Mouse (Mus musculus) right cerebral cortex, postnatal 14 days (tissue): ENCODE results near the gene Vmn1r171.
"Not testable (repeated sequence)": the region's sequence is repeated elsewhere in the genome, so short reads cannot be mapped to it uniquely, and the experiment has no call there.

Experiments
- DNase-seq: peaks from one replicate; pipeline ENCODE4 v3.0.0; 2022

The Vmn1r171 gene

DNA sequence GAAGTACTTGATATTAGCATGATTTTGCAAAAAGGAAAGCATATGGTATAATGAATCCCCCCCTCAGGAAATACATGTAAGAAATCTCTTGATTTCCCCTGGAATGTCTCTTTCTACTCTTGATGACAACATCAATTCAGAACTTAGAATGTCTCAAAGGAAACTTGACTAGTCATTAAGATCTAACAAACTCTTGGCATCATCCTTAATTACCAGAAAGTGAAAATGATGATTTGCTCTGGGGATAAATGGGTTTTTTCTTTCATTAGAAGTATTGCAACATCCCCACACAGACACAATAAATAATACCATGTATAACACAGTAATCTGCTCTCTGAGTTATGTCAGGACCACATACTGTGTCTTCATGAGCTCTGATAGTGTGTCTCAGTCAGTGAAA is at the start of gene Vmn1r171:
Gene Vmn1r171 (plus strand): TSS at position 301 of the 400 bp plus-strand sequence.
- DNase-seq, result no peak

DNA sequence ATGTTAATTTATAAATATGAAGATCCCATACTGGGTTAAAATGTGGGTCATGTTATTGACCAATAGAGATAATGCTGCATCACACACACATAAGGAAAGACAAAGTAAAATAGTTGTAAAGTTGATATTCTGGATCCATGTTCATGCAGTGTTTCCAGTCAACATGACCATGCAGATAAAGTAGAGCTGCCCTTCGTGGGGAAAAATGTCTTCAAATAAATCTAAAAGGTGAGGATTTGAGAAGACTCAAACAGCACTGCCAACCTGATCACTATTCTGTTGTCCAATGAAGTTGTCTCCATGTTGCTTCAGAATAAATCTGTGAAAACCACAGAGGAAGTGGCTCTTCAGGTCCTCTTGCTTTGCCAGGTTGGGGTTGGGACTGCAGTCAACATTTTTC is 24.6 kb upstream of the Vmn1r171 start, which contains the start of gene Vmn1r170:
Gene Vmn1r170 (plus strand): TSS at position 301 of the 400 bp plus-strand sequence.
- not testable (repeated sequence) for DNase-seq

DNA sequence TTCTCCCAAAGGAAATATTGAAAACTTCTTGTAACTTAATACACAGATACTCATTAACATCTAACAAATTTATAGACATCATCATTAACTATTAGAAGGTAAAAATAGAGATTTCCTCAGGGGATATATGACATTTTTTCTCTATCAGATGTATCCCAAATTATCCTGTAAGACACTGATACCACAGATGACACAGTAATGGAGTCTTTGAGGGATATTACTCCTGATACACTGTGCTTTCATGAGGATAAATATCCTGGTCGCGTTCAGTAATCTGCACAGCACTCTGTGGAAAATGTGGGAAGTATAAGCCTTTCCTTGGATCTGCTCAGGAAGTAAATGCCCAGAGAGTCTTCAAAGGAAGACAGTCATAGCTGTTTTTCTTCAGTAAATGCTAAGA is 27.5 kb downstream of the Vmn1r171 start, which contains the start of gene Vmn1r172:
Gene Vmn1r172 (plus strand): TSS at position 301 of the 400 bp plus-strand sequence.
- no peak for DNase-seq
